ENCODE assay signal across 8 mouse cellular contexts in genomic region chr16:72218021-72218420, GRCm38 (mm10).
DNase-seq lines count a peak whose midpoint lies in the region; ATAC-seq and TF ChIP-seq lines count a peak whose summit lies in the region.

No protein-coding gene starts in this region.

- WGBS in embryonic facial prominence, embryonic 11.5 days = 3% methylated on average over 3 of the region's 3 CpGs
- 7% methylated on average over 3 of the region's 3 CpGs for WGBS in embryonic facial prominence, embryonic 10.5 days

- DNase-seq in embryonic facial prominence, embryonic 11.5 days (ENCODE audit: low spot score) = peak; percentile 70
- DNase-seq in embryonic facial prominence, embryonic 10.5 days (ENCODE audit: low spot score) = no peak
- DNase-seq in left cerebral cortex, adult 2 months (ENCODE audit: extremely low spot score in 1 of 2, low spot score in 2 of 2) = no peak
- DNase-seq in left cerebral cortex, postnatal 36 days (ENCODE audit: low spot score in 2 of 2) = no peak
- peak; percentile 19 for DNase-seq in MEL-GATA-1-ER (ENCODE audit: extremely low read depth, low read depth)
- no peak for DNase-seq in gastrocnemius, postnatal 25 days
- DNase-seq in cerebellum, adult 8-10 months = no peak

- ATAC-seq in embryonic facial prominence, embryonic 11.5 days (replicated peaks; ENCODE audit: insufficient number of reproducible peaks, low FRiP score, low TSS enrichment, low read depth) = no peak
- peak; percentile 73 for ATAC-seq in granulocyte monocyte progenitor cell, adult 5-6 weeks (replicated peaks; ENCODE audit: poor library complexity, severe bottlenecking)

- H3K4me1 ChIP-seq in embryonic facial prominence, embryonic 11.5 days (ENCODE audit: control insufficient read depth, insufficient read depth, low read length) = no peaks in the 10 kb centered on the region
- H3K4me1 ChIP-seq in embryonic facial prominence, embryonic 10.5 days = 0 out of 2 replicates have a peak, but pooled peaks cover 3% of the 10 kb centered on the region

- no peak overlapping the region for H3K27ac ChIP-seq in embryonic facial prominence, embryonic 11.5 days (replicated peaks; ENCODE audit: low read depth, low read length)
- no peak overlapping the region for H3K27ac ChIP-seq in embryonic facial prominence, embryonic 10.5 days (replicated peaks)
- no peak overlapping the region for H3K27ac ChIP-seq in left cerebral cortex, adult 2 months

- TF ChIP-seq CTCF in left cerebral cortex, adult 2 months (IDR thresholded peaks at IDR 0.05) = peak; percentile 80

- intact Hi-C loops in left cerebral cortex, adult 2 months (cut with DNase I) = loop anchor here (1.0 to 10.0 kb wide), 2 partner anchors 387 to 762 kb away; no protein-coding TSS in a partner anchor
- intact Hi-C loops in left cerebral cortex, postnatal 36 days (cut with DNase I) = loop anchor here (5.0 kb wide), 1 partner anchor 759 kb away; no protein-coding TSS in a partner anchor

- no peaks in the 10 kb centered on the region for H3K9me3 ChIP-seq in embryonic facial prominence, embryonic 11.5 days (replicated peaks; ENCODE audit: control insufficient read depth, low read length)
- H3K9me3 ChIP-seq in embryonic facial prominence, embryonic 10.5 days = no peaks in the 10 kb centered on the region

- H3K27me3 ChIP-seq in embryonic facial prominence, embryonic 11.5 days (ENCODE audit: control insufficient read depth, insufficient read depth, low read length) = no peaks in the 10 kb centered on the region
- H3K27me3 ChIP-seq in embryonic facial prominence, embryonic 10.5 days (replicated peaks; ENCODE audit: low read depth, poor library complexity, severe bottlenecking) = no peaks in the 10 kb centered on the region

- H3K9ac ChIP-seq in embryonic facial prominence, embryonic 11.5 days (replicated peaks; ENCODE audit: low read length) = no peak overlapping the region

- no peaks in the 10 kb centered on the region for H3K36me3 ChIP-seq in embryonic facial prominence, embryonic 11.5 days (replicated peaks; ENCODE audit: control insufficient read depth, insufficient read depth, low read depth, low read length)
- H3K36me3 ChIP-seq in embryonic facial prominence, embryonic 10.5 days (replicated peaks) = no peaks in the 10 kb centered on the region

- no peak overlapping the region for H3K4me2 ChIP-seq in embryonic facial prominence, embryonic 11.5 days (ENCODE audit: low read depth, low read length)

- H3K4me3 ChIP-seq in embryonic facial prominence, embryonic 11.5 days (ENCODE audit: low read depth, low read length) = no peak overlapping the region
- H3K4me3 ChIP-seq in embryonic facial prominence, embryonic 10.5 days = no peak overlapping the region
- H3K4me3 ChIP-seq in left cerebral cortex, adult 2 months = no peak overlapping the region

Comparison
In these comparisons a context has a peak if more than half of its experiments do, and no peak if none do; other contexts are left out.
1. DNase-seq: peak in embryonic facial prominence, embryonic 11.5 days (single experiment) and MEL-GATA-1-ER (single experiment); none in embryonic facial prominence, embryonic 10.5 days (single experiment), left cerebral cortex, adult 2 months (0 of 2), left cerebral cortex, postnatal 36 days (0 of 2), gastrocnemius, postnatal 25 days (single experiment) and cerebellum, adult 8-10 months (single experiment).